Mouse (Mus musculus) lung, adult 2 months (tissue): Measurements from ENCODE around the gene R3hdm1. TPM values are rescaled to one million over a fixed set of nuclear protein-coding genes. Genes with fewer than 3 reads are reported as not detected.

Experiments used
- DNase-seq: peaks from one replicate; pipeline ENCODE4 v3.0.0; 2022
- H3K4me1 ChIP-seq: fragments of 200-500 bp; 2 replicates; pipeline ENCODE4 v1.6.1; 2011; ENCODE audit warnings: low read length; ENCODE audit not compliant: control insufficient read depth, insufficient read depth
- H3K4me3 ChIP-seq: fragments of 200-500 bp; replicated peaks from 2 replicates; pipeline ENCODE3; 2011; ENCODE audit warnings: low read depth, mild to moderate bottlenecking, control low read depth, low read length; ENCODE audit errors: extremely low read depth
- CTCF ChIP-seq: fragments of 200-500 bp; IDR thresholded peaks from 2 replicates; pipeline ENCODE4 v1.5.1; 2011; ENCODE audit warnings: mild to moderate bottlenecking, low read length, control low read depth; ENCODE audit not compliant: insufficient read depth
- POLR2A ChIP-seq: fragments of 200-500 bp; IDR thresholded peaks from 2 replicates; pipeline ENCODE4 v1.6.1; 2011; ENCODE audit warnings: low read depth, mild to moderate bottlenecking, control low read depth, low read length, borderline replicate concordance; ENCODE audit errors: extremely low read depth
- WGBS: fragments of 180-500 bp; shearing (Covaris S2); methylation state at CpG from one replicate; pipeline ENCODE4 v1.1.7; 2018; 5-methylcytosine and 5-hydroxymethylcytosine counted together
- polyA plus RNA-seq: library from polyadenylated mRNA; depleted of rRNA; stranded (reverse); fragments of >200 nt; gene quantifications from 2 replicates; pipeline ENCODE4 v1.2.3, GENCODE M21; 2012; rRNA removed

Gene R3hdm1
- polyA plus RNA-seq, result 29.8 and 34.2 TPM in 2 replicates

DNA sequence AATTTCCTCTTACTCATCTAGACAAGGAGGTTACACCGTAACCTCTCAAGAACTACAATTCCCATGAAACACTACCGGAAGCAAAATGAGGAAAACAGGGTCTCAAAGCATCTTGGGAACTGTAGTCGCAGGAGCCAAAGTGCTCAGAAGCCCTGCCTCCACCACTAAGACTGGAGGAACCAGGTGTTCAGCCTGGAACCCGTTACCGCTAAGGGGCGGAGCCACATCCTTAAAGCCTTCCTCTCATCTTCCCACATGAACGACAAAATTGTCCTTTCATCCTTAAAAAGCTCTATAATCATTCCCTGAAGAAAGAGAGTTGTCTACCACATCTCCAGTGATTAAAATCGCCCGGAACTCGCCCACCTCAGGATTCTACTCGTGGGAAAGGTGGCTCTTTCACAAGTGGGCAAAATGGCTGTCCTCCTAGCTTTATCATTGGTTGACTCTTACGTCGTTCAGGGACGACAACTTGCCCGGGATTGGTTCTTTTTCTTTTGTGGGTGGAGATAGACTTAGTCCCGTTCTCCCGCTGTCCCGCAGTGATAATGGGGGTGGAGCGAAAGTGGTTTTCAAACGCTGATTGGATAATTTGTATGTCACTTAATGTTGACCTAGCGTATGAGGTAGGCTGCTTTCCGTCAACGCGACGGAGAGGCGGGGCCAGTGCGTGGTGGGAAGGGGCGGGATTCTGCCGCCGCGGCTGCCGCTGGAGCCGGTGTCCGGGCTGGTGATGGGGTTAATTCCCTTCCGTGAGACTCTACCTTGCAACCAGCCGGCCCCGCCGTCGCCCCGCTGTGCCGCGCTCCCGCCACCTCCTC, at the start of gene R3hdm1, which contains the start of gene Zranb3:
TSS of gene R3hdm1 (plus strand) at position 661 of the 821 bp plus-strand sequence.
TSS of gene Zranb3 (minus strand) at position 407 of the 821 bp plus-strand sequence.
- under 1% methylated on average over 43 of the region's 43 CpGs for WGBS
- peak; percentile 91 for DNase-seq
- Histone ChIP-seq H3K4me1 (no peaks in the 10 kb centered on the region), H3K4me3 (peak within 1 kb of the TSS; percentile 92)
- TF ChIP-seq POLR2A, result peak; percentile 61; the same call in 1 of the 2 replicates
- no peak for TF ChIP-seq CTCF

DNA sequence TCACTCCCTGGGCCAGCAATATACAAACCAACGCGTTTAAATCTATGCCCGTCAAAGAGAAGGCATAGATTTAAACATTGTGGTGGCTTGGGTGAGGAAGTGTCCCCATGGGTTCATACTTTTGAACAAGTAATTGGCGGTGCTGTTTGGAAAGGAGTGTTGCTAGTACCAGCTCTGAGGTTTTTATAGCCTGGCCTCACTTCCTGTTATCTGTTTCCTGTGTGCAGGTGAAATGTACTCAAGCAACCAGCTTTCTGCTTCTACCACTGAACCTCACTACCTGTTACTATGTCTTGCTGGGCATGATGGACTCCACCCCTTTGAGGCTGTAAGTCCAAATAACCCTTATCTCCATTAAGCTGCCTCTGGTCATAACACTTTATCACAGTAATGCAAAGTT, 45.8 kb upstream of the R3hdm1 start:
- Histone ChIP-seq H3K4me3 (no peak overlapping the region), H3K4me1 (no peaks in the 10 kb centered on the region)
- TF ChIP-seq CTCF (no peak), POLR2A (no peak)
- WGBS, result 88% methylated on average over 4 of the region's 4 CpGs
- DNase-seq, result no peak

DNA sequence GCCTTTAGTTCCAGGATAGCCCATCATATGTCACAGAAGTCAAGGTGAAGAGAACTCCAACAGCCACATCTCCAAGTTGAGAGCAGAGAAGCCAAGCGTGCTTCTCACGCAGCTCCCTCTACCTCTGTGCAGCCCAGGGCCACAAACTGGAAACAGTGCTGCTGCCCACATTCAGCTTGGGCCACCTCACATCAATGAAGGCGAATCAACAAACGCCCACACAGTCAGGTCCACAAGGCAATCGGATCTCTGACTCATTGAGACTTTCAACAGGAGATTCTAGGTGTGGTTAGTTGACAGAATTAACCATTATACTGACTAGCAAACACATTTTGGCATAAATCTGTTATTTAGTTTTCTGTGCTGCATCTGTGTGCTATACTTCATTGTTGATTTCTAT, 44.5 kb upstream of the R3hdm1 start:
- 89% methylated on average over 5 of the region's 5 CpGs for WGBS
- TF ChIP-seq POLR2A (no peak), CTCF (no peak)
- Histone ChIP-seq H3K4me3 (no peak overlapping the region), H3K4me1 (no peaks in the 10 kb centered on the region)
- no peak for DNase-seq

DNA sequence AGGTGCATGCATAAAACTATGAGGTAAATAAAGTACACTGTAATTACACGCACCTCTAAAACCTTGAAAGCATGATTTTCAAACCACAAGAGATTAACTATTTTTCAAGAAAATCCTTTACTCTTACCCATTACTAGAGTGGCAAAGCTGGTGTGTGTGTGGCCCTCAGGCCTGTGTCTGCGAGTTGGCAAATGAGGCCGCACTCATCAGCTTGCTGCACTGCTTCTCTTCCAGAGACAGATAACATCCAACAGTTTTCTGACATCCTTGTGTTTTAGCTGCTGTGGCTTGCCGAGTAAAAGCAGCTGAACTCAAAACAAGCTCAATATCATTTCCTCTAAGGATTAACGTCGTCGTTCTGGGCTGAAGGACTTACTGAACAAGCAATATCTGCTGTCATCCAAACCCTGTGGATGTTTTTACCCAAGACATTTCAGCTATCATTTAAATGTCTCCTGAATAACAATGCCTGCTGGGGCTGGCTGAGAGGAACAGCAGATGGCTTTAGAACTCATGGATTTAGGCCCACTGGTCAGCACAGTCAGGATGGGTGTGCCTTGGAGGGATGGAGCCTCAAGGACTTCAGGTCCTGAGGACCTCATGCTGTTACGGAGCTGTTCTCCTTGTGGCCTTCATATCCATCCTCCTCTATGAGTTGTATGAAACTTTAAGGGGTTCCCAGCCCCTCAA, 42.3 kb upstream of the R3hdm1 start:
- Histone ChIP-seq H3K4me1 (no peaks in the 10 kb centered on the region), H3K4me3 (no peak overlapping the region)
- WGBS, result 77% methylated on average over 8 of the region's 8 CpGs
- DNase-seq, result no peak
- TF ChIP-seq CTCF (no peak), POLR2A (no peak)

DNA sequence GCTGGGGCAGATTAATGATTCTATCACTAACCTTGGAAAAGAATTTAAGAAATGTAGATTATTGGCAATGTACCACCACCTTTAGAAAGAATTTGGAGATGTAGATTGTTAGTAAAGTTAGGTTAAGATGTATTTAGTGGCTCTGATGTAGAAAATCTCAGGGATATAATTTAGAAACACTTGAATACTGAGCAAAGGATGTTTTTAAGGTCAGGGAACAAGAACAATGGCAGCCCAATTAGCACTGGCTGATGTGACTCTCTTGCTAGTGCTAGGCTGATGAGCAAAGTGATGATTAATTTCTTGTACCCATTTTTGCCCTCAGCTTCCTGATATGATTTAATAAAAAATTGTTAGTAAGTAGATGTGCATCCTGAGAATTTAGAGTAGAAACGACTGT, 41.7 kb upstream of the R3hdm1 start:
- TF ChIP-seq CTCF, result no peak
- TF ChIP-seq POLR2A, result no peak
- no peaks in the 10 kb centered on the region for H3K4me1 ChIP-seq
- 64% methylated on average over 1 of the region's 1 CpGs for WGBS
- H3K4me3 ChIP-seq, result no peak overlapping the region
- DNase-seq, result no peak

DNA sequence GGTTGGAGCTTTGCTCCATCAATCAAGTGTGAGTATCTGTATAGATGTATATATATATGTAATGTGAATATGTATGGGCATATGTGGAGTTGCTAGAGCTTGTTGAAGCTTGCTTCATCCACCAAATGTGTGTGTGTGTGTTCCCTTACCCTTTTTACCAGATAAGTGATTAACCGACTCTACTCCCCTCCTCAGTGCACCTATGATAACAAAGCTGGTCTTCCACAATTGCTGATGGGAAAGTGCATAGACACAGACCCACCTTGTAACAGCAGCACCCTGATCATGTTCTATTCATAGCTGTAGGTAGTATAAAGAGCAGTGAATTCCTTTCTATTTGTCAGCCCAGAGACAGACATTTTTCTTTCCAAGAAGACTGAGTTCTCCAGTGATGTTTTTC, 40.9 kb upstream of the R3hdm1 start:
- no peak for TF ChIP-seq CTCF
- no peak for TF ChIP-seq POLR2A
- Histone ChIP-seq H3K4me3 (no peak overlapping the region), H3K4me1 (no peaks in the 10 kb centered on the region)
- DNase-seq, result no peak
- WGBS, result 88% methylated on average over 1 of the region's 1 CpGs

DNA sequence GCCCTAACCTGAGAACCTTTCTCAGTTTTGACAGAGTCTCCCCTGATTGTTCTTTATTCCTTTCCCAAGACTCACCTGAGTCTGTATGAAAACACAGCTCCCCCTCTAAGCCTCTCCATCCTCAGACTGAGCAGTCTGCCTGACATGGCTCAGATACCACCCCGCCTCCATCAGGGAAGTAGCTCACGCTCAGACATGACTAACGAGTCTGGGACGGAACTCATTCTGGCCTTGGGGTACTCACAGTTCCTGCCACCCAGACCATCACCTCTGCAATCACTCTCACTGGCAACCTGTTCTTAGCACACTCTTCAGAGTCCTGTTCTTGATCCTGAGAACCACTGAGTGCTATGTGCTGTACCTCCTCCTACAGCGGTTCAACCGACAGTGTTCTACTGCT, 38.4 kb upstream of the R3hdm1 start:
- Histone ChIP-seq H3K4me3 (no peak overlapping the region), H3K4me1 (no peaks in the 10 kb centered on the region)
- WGBS, result 88% methylated on average over 6 of the region's 6 CpGs
- no peak for DNase-seq
- TF ChIP-seq CTCF (no peak), POLR2A (no peak)

DNA sequence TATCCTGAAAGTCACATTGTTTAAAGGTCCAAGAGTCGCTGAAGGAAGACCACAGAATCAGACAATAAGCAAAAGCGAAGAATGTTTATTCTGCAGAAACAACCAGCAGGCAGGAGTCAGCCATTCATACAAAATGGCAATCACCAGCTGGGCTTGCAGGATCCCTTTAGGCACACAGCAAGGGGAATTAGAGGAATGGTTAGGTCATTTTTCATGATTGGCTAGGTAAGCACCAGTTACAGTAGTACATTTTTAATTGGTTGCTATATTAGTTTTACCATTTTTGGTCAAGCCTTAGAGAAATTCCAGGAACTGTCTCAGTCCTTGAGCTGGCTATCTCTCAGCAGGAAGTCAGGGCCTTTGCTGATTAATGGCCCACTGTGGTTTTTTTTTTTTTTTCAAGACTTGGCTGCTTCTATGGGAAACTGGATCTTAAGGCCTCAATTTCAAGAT, 34.1 kb upstream of the R3hdm1 start:
- TF ChIP-seq CTCF (no peak), POLR2A (no peak)
- WGBS, result 46% methylated on average over 2 of the region's 2 CpGs
- H3K4me1 ChIP-seq, result no peaks in the 10 kb centered on the region
- H3K4me3 ChIP-seq, result no peak overlapping the region
- DNase-seq, result no peak

DNA sequence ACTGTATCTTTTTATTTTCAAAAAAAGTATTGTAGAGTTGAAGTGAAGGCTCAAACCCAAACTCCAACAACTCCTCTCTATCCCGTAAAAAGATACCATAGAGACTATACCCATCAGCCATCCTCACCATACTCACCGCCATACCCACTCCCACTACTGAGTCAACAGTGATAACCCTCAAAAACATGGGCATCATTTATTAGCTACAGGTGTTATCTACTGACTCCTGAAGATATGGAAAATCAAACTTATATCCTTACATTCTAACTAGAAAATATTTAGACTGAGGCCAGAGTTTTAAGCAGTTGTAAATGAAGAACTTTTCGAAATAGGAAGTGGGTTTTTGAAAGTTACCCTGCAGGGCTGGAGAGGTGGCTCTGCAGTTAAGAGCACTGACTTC, 33.1 kb upstream of the R3hdm1 start:
- no peaks in the 10 kb centered on the region for H3K4me1 ChIP-seq
- no peak overlapping the region for H3K4me3 ChIP-seq
- TF ChIP-seq CTCF (no peak), POLR2A (no peak)
- WGBS, result 93% methylated on average over 3 of the region's 3 CpGs
- DNase-seq, result no peak
